22 mouse cellular contexts compared by ENCODE assay signal in the genomic region with DNA sequence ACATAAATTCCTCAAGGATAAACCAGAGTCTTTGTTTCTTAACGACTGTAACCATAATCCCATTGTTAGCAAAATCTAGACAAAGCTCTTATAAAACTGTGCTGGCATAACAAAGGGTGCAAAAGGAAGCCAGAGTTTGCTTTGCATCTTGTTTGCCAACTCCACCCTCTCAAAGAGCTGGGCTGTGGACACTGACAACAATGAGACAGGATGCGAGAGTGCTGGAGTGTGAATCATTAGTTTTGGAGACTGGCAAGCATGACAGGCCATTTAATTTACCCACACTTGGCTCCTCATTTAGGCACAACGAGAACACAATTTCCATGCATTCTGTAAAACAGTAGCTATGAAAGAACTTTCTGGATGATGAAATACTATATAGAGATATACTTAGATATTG.
DNase-seq lines count a peak whose midpoint lies in the region; ATAC-seq lines count a peak whose summit lies in the region.
"Had no signal": no experiment of that assay in that cellular context is flagged by ENCODE, and none has a peak within 500 bp of the region (broad histone marks: within the 10 kb centered on the region; RNA-seq: fewer than 3 reads in every experiment).

No protein-coding gene starts in this region.

- H3K9me3 ChIP-seq in hindbrain, embryonic 11.5 days (ENCODE audit: control insufficient read depth, low read length) = no peaks in the 10 kb centered on the region
- no peaks in the 10 kb centered on the region for H3K9me3 ChIP-seq in hindbrain, embryonic 13.5 days
- no peaks in the 10 kb centered on the region for H3K9me3 ChIP-seq in neural tube, embryonic 11.5 days (ENCODE audit: control insufficient read depth, low read length)
- H3K9me3 ChIP-seq: embryonic facial prominence, embryonic 13.5 days; heart, embryonic 10.5 days; hindbrain, embryonic 15.5 days; limb, embryonic 13.5 days; liver, embryonic 13.5 days; neural tube, embryonic 13.5 days had no signal

- H3K27ac ChIP-seq in hindbrain, embryonic 11.5 days (ENCODE audit: low read depth, low read length) = no peak overlapping the region
- H3K27ac ChIP-seq in hindbrain, embryonic 13.5 days = no peak overlapping the region
- H3K27ac ChIP-seq in neural tube, embryonic 11.5 days (ENCODE audit: low read depth, low read length) = no peak overlapping the region
- H3K27ac ChIP-seq: embryonic facial prominence, embryonic 13.5 days; gastrocnemius, adult 2 months; heart, embryonic 10.5 days; hindbrain, embryonic 15.5 days; limb, embryonic 13.5 days; liver, embryonic 13.5 days; macrophage; neural tube, embryonic 13.5 days had no signal

- DNase-seq in hindbrain, embryonic 11.5 days (ENCODE audit: low spot score) = peak; percentile 30
- no peak for DNase-seq in neural tube, embryonic 11.5 days (ENCODE audit: low spot score)
- no peak for DNase-seq in neural tube, embryonic 10.5 days (ENCODE audit: extremely low spot score, low spot score)
- DNase-seq in embryo, embryonic 10 days (ENCODE audit: low spot score) = peak; percentile 49
- no peak for DNase-seq in cerebellum, postnatal 25 days
- no peak for DNase-seq in adrenal gland, adult 2 months
- DNase-seq: adrenal gland, postnatal 10 days; B cell, adult 2 months; cerebellum, adult 11-12 months; cerebellum, postnatal 14 days; gastrocnemius, adult 2 months; liver, embryonic 13.5 days; lung, embryonic 14.5 days; spleen, adult 18-20 months had no signal

- H3K9ac ChIP-seq in hindbrain, embryonic 11.5 days (ENCODE audit: low read depth, low read length) = no peak overlapping the region
- no peak overlapping the region for H3K9ac ChIP-seq in hindbrain, embryonic 13.5 days
- no peak overlapping the region for H3K9ac ChIP-seq in neural tube, embryonic 11.5 days (ENCODE audit: low read length)
- H3K9ac ChIP-seq: embryonic facial prominence, embryonic 13.5 days; hindbrain, embryonic 15.5 days; limb, embryonic 13.5 days; liver, embryonic 13.5 days; lung, embryonic 14.5 days; neural tube, embryonic 13.5 days had no signal

- peak; percentile 63 for ATAC-seq in hindbrain, embryonic 11.5 days (ENCODE audit: low FRiP score)
- no peak for ATAC-seq in hindbrain, embryonic 13.5 days (ENCODE audit: low FRiP score)
- ATAC-seq in neural tube, embryonic 11.5 days (ENCODE audit: insufficient read depth, low FRiP score, low TSS enrichment) = peak; percentile 38; the same call in 1 of the 2 replicates
- ATAC-seq: intestine, postnatal 0 days had no signal

- no peak overlapping the region for H3K4me3 ChIP-seq in hindbrain, embryonic 11.5 days (ENCODE audit: low read depth, low read length)
- H3K4me3 ChIP-seq in hindbrain, embryonic 13.5 days = no peak overlapping the region
- H3K4me3 ChIP-seq in neural tube, embryonic 11.5 days (ENCODE audit: low read depth, low read length) = no peak overlapping the region
- H3K4me3 ChIP-seq: embryonic facial prominence, embryonic 13.5 days; gastrocnemius, adult 2 months; heart, embryonic 10.5 days; hindbrain, embryonic 15.5 days; limb, embryonic 13.5 days; liver, embryonic 13.5 days; neural tube, embryonic 13.5 days had no signal

- H3K36me3 ChIP-seq in hindbrain, embryonic 11.5 days (ENCODE audit: control insufficient read depth, insufficient read depth, low read length) = no peaks in the 10 kb centered on the region
- H3K36me3 ChIP-seq in hindbrain, embryonic 13.5 days = no peaks in the 10 kb centered on the region
- no peaks in the 10 kb centered on the region for H3K36me3 ChIP-seq in neural tube, embryonic 11.5 days (ENCODE audit: control insufficient read depth, insufficient read depth, low read length)
- H3K36me3 ChIP-seq: embryonic facial prominence, embryonic 13.5 days; heart, embryonic 10.5 days; hindbrain, embryonic 15.5 days; limb, embryonic 13.5 days; liver, embryonic 13.5 days; neural tube, embryonic 13.5 days had no signal

- 31% methylated on average over 3 of the region's 3 CpGs for WGBS in hindbrain, embryonic 11.5 days
- WGBS in hindbrain, embryonic 13.5 days = 17% methylated on average over 3 of the region's 3 CpGs
- WGBS in neural tube, embryonic 11.5 days = 40% methylated on average over 3 of the region's 3 CpGs

- H3K4me2 ChIP-seq in hindbrain, embryonic 11.5 days (replicated peaks; ENCODE audit: low read depth, low read length) = no peak overlapping the region
- no peak overlapping the region for H3K4me2 ChIP-seq in hindbrain, embryonic 13.5 days
- H3K4me2 ChIP-seq in neural tube, embryonic 11.5 days (ENCODE audit: low read depth) = no peak overlapping the region
- H3K4me2 ChIP-seq: embryonic facial prominence, embryonic 13.5 days; hindbrain, embryonic 15.5 days; limb, embryonic 13.5 days; liver, embryonic 13.5 days; lung, embryonic 14.5 days; neural tube, embryonic 13.5 days had no signal

- no peaks in the 10 kb centered on the region for H3K4me1 ChIP-seq in hindbrain, embryonic 11.5 days (replicated peaks; ENCODE audit: control insufficient read depth, insufficient read depth, low read length)
- H3K4me1 ChIP-seq in hindbrain, embryonic 13.5 days (replicated peaks) = no peaks in the 10 kb centered on the region
- no peaks in the 10 kb centered on the region for H3K4me1 ChIP-seq in neural tube, embryonic 11.5 days (ENCODE audit: control insufficient read depth, insufficient read depth, low read length)
- H3K4me1 ChIP-seq: embryonic facial prominence, embryonic 13.5 days; heart, embryonic 10.5 days; hindbrain, embryonic 15.5 days; limb, embryonic 13.5 days; liver, embryonic 13.5 days; neural tube, embryonic 13.5 days had no signal

- no peaks in the 10 kb centered on the region for H3K27me3 ChIP-seq in hindbrain, embryonic 11.5 days (ENCODE audit: control insufficient read depth, insufficient read depth, low read length)
- H3K27me3 ChIP-seq in hindbrain, embryonic 13.5 days = no peaks in the 10 kb centered on the region
- H3K27me3 ChIP-seq in neural tube, embryonic 11.5 days (ENCODE audit: control insufficient read depth, insufficient read depth, low read length) = no peaks in the 10 kb centered on the region
- H3K27me3 ChIP-seq: embryonic facial prominence, embryonic 13.5 days; hindbrain, embryonic 15.5 days; limb, embryonic 13.5 days; liver, embryonic 13.5 days; neural tube, embryonic 13.5 days had no signal

Comparison
In these comparisons a context has a peak if more than half of its experiments do, and no peak if none do; other contexts are left out.
1. DNase-seq: peak in hindbrain, embryonic 11.5 days (single experiment) and embryo, embryonic 10 days (single experiment); none in neural tube, embryonic 11.5 days (single experiment), neural tube, embryonic 10.5 days (single experiment), cerebellum, postnatal 25 days (0 of 2) and adrenal gland, adult 2 months (single experiment).